In genomic region chr5:35043110-35043451, GRCm38 (mm10) we compare ENCODE assay signal across 8 mouse cellular contexts. TPM values are rescaled to one million over a fixed set of nuclear protein-coding genes. Genes with fewer than 3 reads are reported as not detected.
DNase-seq lines count a peak whose midpoint lies in the region; ATAC-seq and TF ChIP-seq lines count a peak whose summit lies in the region.

No protein-coding gene starts in this region.

- no peak overlapping the region for H3K9ac ChIP-seq in midbrain, embryonic 11.5 days (ENCODE audit: low read length)

- no peaks in the 10 kb centered on the region for H3K9me3 ChIP-seq in embryonic facial prominence, embryonic 10.5 days
- no peaks in the 10 kb centered on the region for H3K9me3 ChIP-seq in midbrain, embryonic 11.5 days (ENCODE audit: control insufficient read depth, low read length)

- peak; percentile 74; the same call in 1 of the 2 replicates for TF ChIP-seq CTCF in small intestine, adult 2 months (IDR thresholded peaks at IDR 0.05; ENCODE audit: extremely low read depth, insufficient read length, insufficient replicate concordance, low read depth, low read length)

- H3K27me3 ChIP-seq in embryonic facial prominence, embryonic 10.5 days (replicated peaks; ENCODE audit: low read depth, poor library complexity, severe bottlenecking), result no peaks in the 10 kb centered on the region
- H3K27me3 ChIP-seq in midbrain, embryonic 11.5 days (ENCODE audit: control insufficient read depth, insufficient read depth, low read length), result no peaks in the 10 kb centered on the region
- H3K27me3 ChIP-seq in small intestine, adult 2 months (ENCODE audit: control insufficient read depth, insufficient read depth, low read length), result no peaks in the 10 kb centered on the region

- peak; percentile 76 to 80 for DNase-seq in B cell, adult 2 months
- peak; percentile 88 for DNase-seq in adrenal gland, postnatal 14 days
- DNase-seq in embryonic facial prominence, embryonic 10.5 days (ENCODE audit: low spot score), result peak; percentile 74
- peak; percentile 80 to 88 for DNase-seq in heart, adult 18-20 months
- DNase-seq in kidney, adult 18-20 months, result peak; percentile 77
- DNase-seq in left cerebral cortex, postnatal 36 days (ENCODE audit: low spot score in 2 of 2), result peak; percentile 57 to 73
- DNase-seq in midbrain, embryonic 11.5 days (ENCODE audit: low spot score, missing footprints), result peak; percentile 96

- intact Hi-C loops in left cerebral cortex, postnatal 36 days (cut with DNase I), result loop anchor here (1.0 to 10.0 kb wide), 3 partner anchors 56 to 368 kb away; no protein-coding TSS in a partner anchor

- 50% methylated on average over 1 of the region's 1 CpGs for WGBS in embryonic facial prominence, embryonic 10.5 days
- 30% methylated on average over 1 of the region's 1 CpGs for WGBS in midbrain, embryonic 11.5 days
- WGBS in small intestine, adult 2 months, result 0% methylated on average over 1 of the region's 1 CpGs

- H3K4me2 ChIP-seq in midbrain, embryonic 11.5 days, result no peak overlapping the region

- H3K4me1 ChIP-seq in embryonic facial prominence, embryonic 10.5 days, result peaks cover 24% of the 10 kb centered on the region
- no peaks in the 10 kb centered on the region for H3K4me1 ChIP-seq in midbrain, embryonic 11.5 days (ENCODE audit: control insufficient read depth, insufficient read depth, low read length)
- H3K4me1 ChIP-seq in small intestine, adult 2 months (ENCODE audit: control insufficient read depth, insufficient read depth, insufficient read length, low read length), result peaks cover 26% of the 10 kb centered on the region

- no peaks in the 10 kb centered on the region for H3K36me3 ChIP-seq in embryonic facial prominence, embryonic 10.5 days (replicated peaks)
- H3K36me3 ChIP-seq in midbrain, embryonic 11.5 days (ENCODE audit: control insufficient read depth, insufficient read depth, low read length), result no peaks in the 10 kb centered on the region
- no peaks in the 10 kb centered on the region for H3K36me3 ChIP-seq in small intestine, adult 2 months (ENCODE audit: control insufficient read depth, insufficient read depth, low read length)

- no peak overlapping the region for H3K27ac ChIP-seq in embryonic facial prominence, embryonic 10.5 days (replicated peaks)
- H3K27ac ChIP-seq in midbrain, embryonic 11.5 days (ENCODE audit: low read depth, low read length), result no peak overlapping the region
- no peak overlapping the region for H3K27ac ChIP-seq in small intestine, adult 2 months (ENCODE audit: insufficient read depth, low read depth, low read length)

- no peak for TF ChIP-seq POLR2A in small intestine, adult 2 months (IDR thresholded peaks at IDR 0.05; ENCODE audit: low read depth, low read length)

- H3K4me3 ChIP-seq in embryonic facial prominence, embryonic 10.5 days, result no peak overlapping the region
- H3K4me3 ChIP-seq in midbrain, embryonic 11.5 days (ENCODE audit: low read depth, low read length), result no peak overlapping the region
- H3K4me3 ChIP-seq in small intestine, adult 2 months (ENCODE audit: low read depth, low read length), result no peak overlapping the region

- peak; percentile 82 for ATAC-seq in midbrain, embryonic 11.5 days (ENCODE audit: low FRiP score)

RNA-seq across cellular contexts. Expression of gene Hgfac, which starts 1.8 kb away (rescaled TPM):
- total RNA-seq in adrenal gland, postnatal 14 days (2021), result 3.7 and 36.1 TPM in 2 replicates
- 0.08 and 0.82 TPM in 2 replicates for polyA plus RNA-seq in embryonic facial prominence, embryonic 10.5 days (2016; fragmentation: Nextera tagmentation; extraction: Ambion mirVana)
- total RNA-seq in heart, adult 18-20 months (2021), result under 1 TPM; 0.20 to 0.64 TPM
- 1 to 10 TPM in 1 of 2 experiments, under 1 TPM in 1; 0.35 to 1.6 TPM for total RNA-seq in left cerebral cortex, postnatal 36 days (2021)
- polyA plus RNA-seq in midbrain, embryonic 11.5 days (2014; fragmentation: Nextera tagmentation; extraction: Ambion mirVana), result 0.26 and 0.69 TPM in 2 replicates
- polyA plus RNA-seq in small intestine, adult 2 months (2012; rRNA removed), result 75.0 and 118 TPM in 2 replicates

RNA-seq across cellular contexts. Expression of gene Dok7, which starts 13.5 kb away (rescaled TPM):
- 10.7 and 12.4 TPM in 2 replicates for total RNA-seq in adrenal gland, postnatal 14 days (2021)
- 0.34 and 0.35 TPM in 2 replicates for polyA plus RNA-seq in embryonic facial prominence, embryonic 10.5 days (2016; fragmentation: Nextera tagmentation; extraction: Ambion mirVana)
- 10 to 100 TPM; 33.2 to 35.2 TPM for total RNA-seq in heart, adult 18-20 months (2021)
- total RNA-seq in left cerebral cortex, postnatal 36 days (2021), result 10 to 100 TPM; 21.7 to 29.2 TPM
- 0.10 TPM in 1 of 2 replicates, not detected in the other for polyA plus RNA-seq in midbrain, embryonic 11.5 days (2014; fragmentation: Nextera tagmentation; extraction: Ambion mirVana)
- polyA plus RNA-seq in small intestine, adult 2 months (2012; rRNA removed), result 1.1 and 2.2 TPM in 2 replicates
